Mouse (Mus musculus) C2C12 (cell line): ENCODE results near the gene Ak8.

ENCODE experiments used
- CEBPB ChIP-seq: IDR thresholded peaks from one replicate; pipeline ENCODE4 v1.6.1; 2011; ENCODE audit warnings: low read depth, mild to moderate bottlenecking, control low read depth, moderate library complexity
- CTCF ChIP-seq: IDR thresholded peaks from one replicate; pipeline ENCODE4 v1.5.1; 2011; ENCODE audit not compliant: control insufficient read depth, insufficient read depth, insufficient read length

GRCm38 (mm10) chr2:28766590-28766989 lies 66.6 kb downstream of the Ak8 start:
- TF ChIP-seq CTCF = no peak
- TF ChIP-seq CEBPB = no peak
